Mouse (Mus musculus) limb, embryonic 10.5 days (tissue): Measurements from ENCODE around the gene Smim24. TPM values are rescaled to one million over a fixed set of nuclear protein-coding genes. Genes with fewer than 3 reads are reported as not detected.

Experiments
- DNase-seq: peaks from one replicate; pipeline ENCODE4 v3.0.0-alpha.2; 2017; ENCODE audit warnings: low spot score
- H3K27ac ChIP-seq: fragments of 300-500 bp; sonication (generic); 2 replicates; pipeline ENCODE4 v1.5.1; 2016; ENCODE audit warnings: mild to moderate bottlenecking
- H3K27me3 ChIP-seq: fragments of 300-500 bp; sonication (generic); 2 replicates; pipeline ENCODE4 v1.6.1; 2016; ENCODE audit warnings: low read depth, mild to moderate bottlenecking; ENCODE audit not compliant: poor library complexity, severe bottlenecking
- H3K36me3 ChIP-seq: fragments of 300-500 bp; sonication (generic); 2 replicates; pipeline ENCODE4 v1.6.1; 2016; ENCODE audit warnings: mild to moderate bottlenecking, moderate library complexity
- H3K4me1 ChIP-seq: fragments of 300-500 bp; sonication (generic); 2 replicates; pipeline ENCODE4 v1.6.1; 2016
- H3K4me3 ChIP-seq: fragments of 300-500 bp; sonication (generic); 2 replicates; pipeline ENCODE4 v1.5.1; 2016; ENCODE audit warnings: mild to moderate bottlenecking, moderate library complexity
- H3K9me3 ChIP-seq: fragments of 300-500 bp; sonication (generic); replicated peaks from 2 replicates; pipeline ENCODE4 v1.6.1; 2016; ENCODE audit warnings: mild to moderate bottlenecking
- WGBS: fragments of 180-500 bp; shearing (Covaris S2); methylation state at CpG from one replicate; pipeline ENCODE4 v1.1.7; 2016; 5-methylcytosine and 5-hydroxymethylcytosine counted together
- polyA plus RNA-seq: library from polyadenylated mRNA; unstranded; fragments of >200 nt; fragmentation: Nextera tagmentation; extraction: Ambion mirVana; gene quantifications from 2 replicates; pipeline ENCODE4 v1.2.1, GENCODE M21; 2016

The Smim24 gene
- polyA plus RNA-seq, 1 experiment from 2014 or later, result 2.9 TPM

- DNase-seq, result peak; percentile 38
- H3K4me1 ChIP-seq, result peaks cover 46% of the 10 kb centered on the region
- no peaks in the 10 kb centered on the region for H3K9me3 ChIP-seq
- peaks cover 87% of the 10 kb centered on the region for H3K27me3 ChIP-seq
- WGBS, result 26% methylated on average over 10 of the region's 10 CpGs
- H3K4me3 ChIP-seq, result peak overlapping the region; percentile 19; the same call in 1 of the 2 replicates
- H3K27ac ChIP-seq, result peak overlapping the region; percentile 33; the same call in 1 of the 2 replicates
- peaks cover 3% of the 10 kb centered on the region; the same call in 1 of the 2 replicates for H3K36me3 ChIP-seq
These were observed 32.5 kb downstream of the Smim24 start for GRCm38 (mm10) chr10:81425236-81425850.

GRCm38 (mm10) chr10:81426081-81426671, 33.3 kb downstream of the Smim24 start:
- H3K9me3 ChIP-seq, result no peaks in the 10 kb centered on the region
- H3K27ac ChIP-seq, result peak overlapping the region; percentile 66
- DNase-seq, result peak; percentile 38
- WGBS, result 1% methylated on average over 22 of the region's 33 CpGs
- no peaks in the 10 kb centered on the region for H3K36me3 ChIP-seq
- H3K4me3 ChIP-seq, result peak overlapping the region; percentile 49
- H3K27me3 ChIP-seq, result peaks cover 83% of the 10 kb centered on the region
- peaks cover 52% of the 10 kb centered on the region for H3K4me1 ChIP-seq

- DNase-seq, result peak; percentile 55
- peak overlapping the region; percentile 66 for H3K27ac ChIP-seq
- H3K4me3 ChIP-seq, result peak overlapping the region; percentile 49
- H3K36me3 ChIP-seq, result no peaks in the 10 kb centered on the region
- 3% methylated on average over 38 of the region's 38 CpGs for WGBS
- peaks cover 84% of the 10 kb centered on the region for H3K27me3 ChIP-seq
- H3K9me3 ChIP-seq, result no peaks in the 10 kb centered on the region
- H3K4me1 ChIP-seq, result peaks cover 59% of the 10 kb centered on the region
These were observed 34.0 kb downstream of the Smim24 start for GRCm38 (mm10) chr10:81426897-81427296.

- H3K27me3 ChIP-seq, result peaks cover 84% of the 10 kb centered on the region
- WGBS, result 27% methylated on average over 3 of the region's 3 CpGs
- peak; percentile 33 for DNase-seq
- peak overlapping the region; percentile 49 for H3K4me3 ChIP-seq
- H3K27ac ChIP-seq, result peak overlapping the region; percentile 66; the same call in 1 of the 2 replicates
- H3K36me3 ChIP-seq, result no peaks in the 10 kb centered on the region
- H3K4me1 ChIP-seq, result peaks cover 59% of the 10 kb centered on the region
- H3K9me3 ChIP-seq, result no peaks in the 10 kb centered on the region
These were observed 34.5 kb downstream of the Smim24 start for GRCm38 (mm10) chr10:81427327-81427726.

- H3K27me3 ChIP-seq, result peaks cover 84% of the 10 kb centered on the region
- H3K36me3 ChIP-seq, result no peaks in the 10 kb centered on the region
- peaks cover 60% of the 10 kb centered on the region for H3K4me1 ChIP-seq
- peak; percentile 32 for DNase-seq
- H3K27ac ChIP-seq, result no peak overlapping the region
- H3K9me3 ChIP-seq, result no peaks in the 10 kb centered on the region
- H3K4me3 ChIP-seq, result no peak overlapping the region
- WGBS, result 74% methylated on average over 8 of the region's 8 CpGs
These were observed 35.1 kb downstream of the Smim24 start for GRCm38 (mm10) chr10:81427804-81428506.

- H3K9me3 ChIP-seq, result no peaks in the 10 kb centered on the region
- no peaks in the 10 kb centered on the region for H3K36me3 ChIP-seq
- H3K4me3 ChIP-seq, result no peak overlapping the region
- no peak for DNase-seq
- 91% methylated on average over 7 of the region's 7 CpGs for WGBS
- peaks cover 65% of the 10 kb centered on the region for H3K4me1 ChIP-seq
- peaks cover 87% of the 10 kb centered on the region for H3K27me3 ChIP-seq
- H3K27ac ChIP-seq, result no peak overlapping the region
These were observed 35.6 kb downstream of the Smim24 start for GRCm38 (mm10) chr10:81428507-81428870.

- 22% methylated on average over 2 of the region's 2 CpGs for WGBS
- Histone ChIP-seq H3K36me3 (no peaks in the 10 kb centered on the region), H3K9me3 (no peaks in the 10 kb centered on the region), H3K4me1 (peaks cover 70% of the 10 kb centered on the region), H3K4me3 (peak overlapping the region; percentile 85), H3K27ac (no peak overlapping the region), H3K27me3 (peaks cover 87% of the 10 kb centered on the region)
- DNase-seq, result no peak
These were observed 36.2 kb downstream of the Smim24 start for GRCm38 (mm10) chr10:81429092-81429491.

GRCm38 (mm10) chr10:81429605-81430061, 36.8 kb downstream of the Smim24 start:
- Histone ChIP-seq H3K36me3 (no peaks in the 10 kb centered on the region), H3K9me3 (no peaks in the 10 kb centered on the region), H3K4me3 (peak overlapping the region; percentile 85), H3K27ac (peak overlapping the region; percentile 93), H3K27me3 (peaks cover 85% of the 10 kb centered on the region), H3K4me1 (peaks cover 70% of the 10 kb centered on the region)
- under 1% methylated on average over 19 of the region's 20 CpGs for WGBS
- DNase-seq, result peak; percentile 77

- Histone ChIP-seq H3K9me3 (no peaks in the 10 kb centered on the region), H3K4me1 (peaks cover 65% of the 10 kb centered on the region)
- under 1% methylated on average over 66 of the region's 89 CpGs for WGBS
These were observed 37.4 kb downstream of the Smim24 start for GRCm38 (mm10) chr10:81430141-81430830.

GRCm38 (mm10) chr10:81430831-81431525, 38.1 kb downstream of the Smim24 start:
- Histone ChIP-seq H3K27me3 (peaks cover 84% of the 10 kb centered on the region), H3K4me1 (peaks cover 58% of the 10 kb centered on the region), H3K4me3 (peak overlapping the region; percentile 85), H3K36me3 (no peaks in the 10 kb centered on the region), H3K27ac (peak overlapping the region; percentile 93), H3K9me3 (no peaks in the 10 kb centered on the region)
- peak; percentile 59 for DNase-seq
- WGBS, result 3% methylated on average over 64 of the region's 70 CpGs

More at GRCm38 (mm10) chr10:81430141-81430830, 37.4 kb downstream of the Smim24 start:
- Histone ChIP-seq H3K36me3 (no peaks in the 10 kb centered on the region), H3K4me3 (peak overlapping the region; percentile 85), H3K27ac (peak overlapping the region; percentile 93), H3K27me3 (peaks cover 85% of the 10 kb centered on the region)
- peak; percentile 85 for DNase-seq

GRCm38 (mm10) chr10:81431526-81432168, 38.8 kb downstream of the Smim24 start:
- Histone ChIP-seq H3K4me1 (peaks cover 52% of the 10 kb centered on the region), H3K4me3 (peak overlapping the region; percentile 85), H3K9me3 (no peaks in the 10 kb centered on the region), H3K36me3 (no peaks in the 10 kb centered on the region), H3K27me3 (peaks cover 78% of the 10 kb centered on the region), H3K27ac (peak overlapping the region; percentile 93; the same call in 1 of the 2 replicates)
- DNase-seq, result no peak
- 15% methylated on average over 15 of the region's 15 CpGs for WGBS
